Mouse (Mus musculus): ENCODE measurements around the gene Six6. TPM values are rescaled to one million over a fixed set of nuclear protein-coding genes. Genes with fewer than 3 reads are reported as not detected.

Gene Six6
- not detected for polyA plus RNA-seq (2014; fragmentation: Illumina TruSeq; extraction: RNeasy Lipid Tissue Mini Kit (QIAGEN cat#74804); ENCODE audit: low read depth, low replicate concordance)

GRCm38 (mm10) chr12:72939616-72940015, at the start of gene Six6:
Gene Six6 (plus strand): TSS chr12:72939892.

GRCm38 (mm10) chr12:72940071-72940821, 554 bp downstream of the Six6 start, which contains the start of gene 4930447C04Rik:
Gene 4930447C04Rik (minus strand): TSS chr12:72940774.

Other genes with a start within 250 kb of the Six6 start
- 199 TPM for gene Ppm1a, start 182.4 kb upstream of the Six6 start, polyA plus RNA-seq (2014; fragmentation: Illumina TruSeq; extraction: RNeasy Lipid Tissue Mini Kit (QIAGEN cat#74804); ENCODE audit: low read depth, low replicate concordance)
- 0.92 TPM for gene 4930447C04Rik, start 882 bp downstream of the Six6 start, polyA plus RNA-seq (2014; fragmentation: Illumina TruSeq; extraction: RNeasy Lipid Tissue Mini Kit (QIAGEN cat#74804); ENCODE audit: low read depth, low replicate concordance)
- 0.99 TPM for gene Six1, start 114.0 kb downstream of the Six6 start, polyA plus RNA-seq (2014; fragmentation: Illumina TruSeq; extraction: RNeasy Lipid Tissue Mini Kit (QIAGEN cat#74804); ENCODE audit: low read depth, low replicate concordance)
- 2.0 TPM for gene Six4, start 173.6 kb downstream of the Six6 start, polyA plus RNA-seq (2014; fragmentation: Illumina TruSeq; extraction: RNeasy Lipid Tissue Mini Kit (QIAGEN cat#74804); ENCODE audit: low read depth, low replicate concordance)
- 13.3 TPM for gene Mnat1, start 183.8 kb downstream of the Six6 start, polyA plus RNA-seq (2014; fragmentation: Illumina TruSeq; extraction: RNeasy Lipid Tissue Mini Kit (QIAGEN cat#74804); ENCODE audit: low read depth, low replicate concordance)

Measured in heart, adult 10 weeks (tissue).